Mouse (Mus musculus) cerebellum, adult 2 months (tissue): ENCODE results near the gene Pou3f1. TPM values are rescaled to one million over a fixed set of nuclear protein-coding genes. Genes with fewer than 3 reads are reported as not detected.

Experiments used
- DNase-seq, 2 experiments: peaks; one replicate each; pipeline ENCODE4 v3.0.0; 2021
- H3K27ac ChIP-seq: fragments of 200-500 bp; 2 replicates; pipeline ENCODE4 v1.5.1; 2012; ENCODE audit warnings: low read length, control low read depth, inconsistent platforms; ENCODE audit not compliant: insufficient read depth
- H3K27me3 ChIP-seq: fragments of 200-500 bp; 2 replicates; pipeline ENCODE4 v1.6.1; 2012; ENCODE audit warnings: inconsistent platforms, mild to moderate bottlenecking, low read length, moderate library complexity; ENCODE audit not compliant: control insufficient read depth, insufficient read depth
- H3K4me1 ChIP-seq: fragments of 200-500 bp; 2 replicates; pipeline ENCODE4 v1.6.1; 2011; ENCODE audit warnings: low read length; ENCODE audit not compliant: control insufficient read depth, insufficient read depth
- H3K4me3 ChIP-seq: fragments of 200-500 bp; replicated peaks from 2 replicates; pipeline ENCODE3; 2011; ENCODE audit warnings: mild to moderate bottlenecking, low read depth, low read length, control low read depth; ENCODE audit not compliant: insufficient read depth
- CTCF ChIP-seq: fragments of 200-500 bp; IDR thresholded peaks from 2 replicates; pipeline ENCODE4 v1.5.1; 2011; ENCODE audit warnings: low read depth, mild to moderate bottlenecking, control low read depth, low read length, moderate library complexity, borderline replicate concordance; ENCODE audit not compliant: insufficient read depth
- POLR2A ChIP-seq: fragments of 200-500 bp; IDR thresholded peaks from 2 replicates; pipeline ENCODE4 v1.6.1; 2011; ENCODE audit warnings: low read length, control low read depth, borderline replicate concordance; ENCODE audit not compliant: insufficient read depth
- WGBS: fragments of 180-500 bp; shearing (Covaris S2); methylation state at CpG from one replicate; pipeline ENCODE4 v1.1.7; 2018; 5-methylcytosine and 5-hydroxymethylcytosine counted together
- polyA plus RNA-seq: library from polyadenylated mRNA; depleted of rRNA; stranded (reverse); fragments of >200 nt; gene quantifications from 2 replicates; pipeline ENCODE4 v1.2.3, GENCODE M21; 2012

Pou3f1 gene
- polyA plus RNA-seq, 1 experiment = 3.3 TPM

GRCm38 (mm10) chr4:124693135-124693894 lies 36.7 kb downstream of the Pou3f1 start, which contains the start of gene Utp11:
Gene Utp11 (minus strand): TSS chr4:124693600.
- H3K4me1 ChIP-seq = no peaks in the 10 kb centered on the region
- WGBS = 1% methylated on average over 43 of the region's 43 CpGs
- H3K4me3 ChIP-seq = peak within 1 kb of the TSS; percentile 91
- no peaks in the 10 kb centered on the region for H3K27me3 ChIP-seq
- TF ChIP-seq POLR2A (peak; percentile 87), CTCF (no peak)
- peak; percentile 83 to 89 for DNase-seq
- H3K27ac ChIP-seq = no peak within 1 kb of the TSS

GRCm38 (mm10) chr4:124694572-124694971 lies 38.0 kb downstream of the Pou3f1 start:
- TF ChIP-seq CTCF (no peak), POLR2A (no peak)
- H3K27me3 ChIP-seq = no peaks in the 10 kb centered on the region
- no peak for DNase-seq
- 73% methylated on average over 2 of the region's 2 CpGs for WGBS
- H3K4me1 ChIP-seq = no peaks in the 10 kb centered on the region
- H3K27ac ChIP-seq = no peak overlapping the region
- no peak overlapping the region for H3K4me3 ChIP-seq

- Histone ChIP-seq H3K27me3 (no peaks in the 10 kb centered on the region), H3K4me1 (no peaks in the 10 kb centered on the region), H3K4me3 (no peak overlapping the region), H3K27ac (no peak overlapping the region)
- no peak for DNase-seq
- 13% methylated on average over 18 of the region's 18 CpGs for WGBS
- no peak for TF ChIP-seq CTCF
- no peak for TF ChIP-seq POLR2A
These were observed 39.3 kb downstream of the Pou3f1 start for GRCm38 (mm10) chr4:124695786-124696516.

GRCm38 (mm10) chr4:124699791-124700190 lies 43.2 kb downstream of the Pou3f1 start:
- DNase-seq = no peak
- TF ChIP-seq POLR2A = no peak
- TF ChIP-seq CTCF = no peak
- H3K27ac ChIP-seq = no peak overlapping the region
- no peak overlapping the region for H3K4me3 ChIP-seq
- 80% methylated on average over 6 of the region's 6 CpGs for WGBS
- H3K4me1 ChIP-seq = peaks cover 7% of the 10 kb centered on the region; the same call in 1 of the 2 replicates
- no peaks in the 10 kb centered on the region for H3K27me3 ChIP-seq

- 5% methylated on average over 50 of the region's 59 CpGs for WGBS
- Histone ChIP-seq H3K4me3 (peak within 1 kb of the TSS; percentile 34), H3K27me3 (no peaks in the 10 kb centered on the region), H3K27ac (no peak within 1 kb of the TSS), H3K4me1 (peaks cover 7% of the 10 kb centered on the region; the same call in 1 of the 2 replicates)
- no peak for DNase-seq
- TF ChIP-seq POLR2A (no peak), CTCF (no peak)
These were observed 43.8 kb downstream of the Pou3f1 start, which contains the start of gene Fhl3 for GRCm38 (mm10) chr4:124700248-124700971. Gene Fhl3 (plus strand): TSS chr4:124700701.

DNA sequence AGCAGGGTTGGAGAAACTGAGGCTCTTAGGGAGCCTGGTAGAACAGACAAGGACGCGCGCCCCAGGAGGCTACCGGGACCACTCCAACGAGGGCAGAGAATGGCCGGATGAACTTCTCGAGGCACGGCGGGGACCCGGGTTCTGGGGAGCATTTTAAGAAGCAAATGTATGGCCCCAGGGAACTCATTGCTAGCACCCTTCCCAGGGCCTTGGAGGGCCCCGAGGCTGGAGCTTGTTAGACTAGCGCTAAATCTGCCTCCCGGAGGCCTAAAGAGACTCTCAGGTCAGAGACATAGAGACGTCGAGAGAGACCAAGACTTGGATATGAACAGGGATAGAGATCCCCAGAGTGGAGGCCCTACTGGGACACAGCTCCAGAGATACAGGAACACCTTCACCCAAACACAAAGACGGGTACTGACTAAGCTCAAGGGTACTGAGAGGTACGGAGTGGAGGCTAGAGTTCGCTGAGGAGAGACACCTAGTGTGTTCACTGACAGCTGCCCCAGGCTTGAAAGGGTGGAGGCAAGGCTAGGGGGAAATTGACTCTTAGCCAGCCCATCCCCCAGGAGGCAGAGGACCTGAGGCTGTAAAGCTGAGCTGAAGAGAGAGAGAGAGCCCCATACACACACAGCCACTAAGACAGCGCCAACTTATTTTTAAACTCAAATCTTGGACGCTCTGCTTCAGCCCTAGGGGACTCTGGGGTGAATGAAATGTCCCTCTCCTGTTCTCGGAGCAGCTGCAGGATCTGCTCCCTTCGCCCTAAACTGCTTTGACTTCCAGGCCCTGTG lies 44.6 kb downstream of the Pou3f1 start:
- Histone ChIP-seq H3K4me3 (peak overlapping the region; percentile 34), H3K4me1 (peaks cover 7% of the 10 kb centered on the region; the same call in 1 of the 2 replicates), H3K27ac (no peak overlapping the region), H3K27me3 (no peaks in the 10 kb centered on the region)
- WGBS = 18% methylated on average over 22 of the region's 22 CpGs
- no peak for DNase-seq
- no peak for TF ChIP-seq CTCF
- no peak for TF ChIP-seq POLR2A

- Histone ChIP-seq H3K4me3 (no peak overlapping the region), H3K27ac (no peak overlapping the region), H3K27me3 (no peaks in the 10 kb centered on the region), H3K4me1 (peaks cover 7% of the 10 kb centered on the region; the same call in 1 of the 2 replicates)
- WGBS = 12% methylated on average over 5 of the region's 5 CpGs
- DNase-seq = no peak
- TF ChIP-seq CTCF (no peak), POLR2A (no peak)
These were observed 45.3 kb downstream of the Pou3f1 start for GRCm38 (mm10) chr4:124701916-124702315.
